Mouse (Mus musculus) frontal cortex, adult 2 months (tissue): ENCODE measurements around the gene Atf5. TPM values are rescaled to one million over a fixed set of nuclear protein-coding genes. Genes with fewer than 3 reads are reported as not detected.
A peak's percentile ranks its signal among the peaks of the same experiment; 100 is the strongest.

ENCODE experiments used
- DNase-seq, 2 experiments: peaks; one replicate each; pipeline ENCODE4 v3.0.0; 2022; ENCODE audit warnings: low spot score in 1 of 2; ENCODE audit errors: extremely low spot score in 1 of 2
- polyA plus RNA-seq: library from polyadenylated mRNA; depleted of rRNA; stranded (reverse); fragments of >200 nt; gene quantifications from 2 replicates; pipeline ENCODE4 v1.2.3, GENCODE M21; 2012

The Atf5 gene
- polyA plus RNA-seq, 1 experiment = 24.2 TPM

DNA sequence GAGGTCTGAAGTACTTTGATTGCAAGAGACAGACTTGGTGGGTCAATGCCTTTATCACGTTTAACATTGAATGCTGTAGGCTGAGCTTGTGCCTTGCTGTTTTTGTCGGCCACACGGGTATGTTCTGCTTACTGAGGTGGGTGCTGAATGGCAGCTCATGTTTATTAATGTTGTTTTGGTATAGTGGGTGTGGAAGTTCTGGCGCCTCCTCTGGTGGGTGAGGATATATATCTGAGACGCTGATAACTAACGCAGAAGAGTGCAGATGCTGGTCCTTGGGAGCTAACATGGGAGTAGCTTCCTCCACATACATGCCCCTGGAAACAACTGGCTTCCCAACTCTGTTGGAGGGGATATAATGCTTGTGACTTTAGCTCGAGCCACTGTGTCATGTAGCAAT is 7.0 kb upstream of the Atf5 start:
- DNase-seq = peak in 1 of 2 experiments; percentile 2

- DNase-seq = peak in 1 of 2 experiments; percentile 0
These were observed 5.4 kb upstream of the Atf5 start for GRCm38 (mm10) chr7:44821666-44822448.

- no peak for DNase-seq
These were observed 4.1 kb upstream of the Atf5 start for GRCm38 (mm10) chr7:44820525-44820924.

- DNase-seq = no peak
These were observed 3.4 kb upstream of the Atf5 start for GRCm38 (mm10) chr7:44819863-44820262.

GRCm38 (mm10) chr7:44819391-44819790 is 2.9 kb upstream of the Atf5 start:
- no peak for DNase-seq

DNA sequence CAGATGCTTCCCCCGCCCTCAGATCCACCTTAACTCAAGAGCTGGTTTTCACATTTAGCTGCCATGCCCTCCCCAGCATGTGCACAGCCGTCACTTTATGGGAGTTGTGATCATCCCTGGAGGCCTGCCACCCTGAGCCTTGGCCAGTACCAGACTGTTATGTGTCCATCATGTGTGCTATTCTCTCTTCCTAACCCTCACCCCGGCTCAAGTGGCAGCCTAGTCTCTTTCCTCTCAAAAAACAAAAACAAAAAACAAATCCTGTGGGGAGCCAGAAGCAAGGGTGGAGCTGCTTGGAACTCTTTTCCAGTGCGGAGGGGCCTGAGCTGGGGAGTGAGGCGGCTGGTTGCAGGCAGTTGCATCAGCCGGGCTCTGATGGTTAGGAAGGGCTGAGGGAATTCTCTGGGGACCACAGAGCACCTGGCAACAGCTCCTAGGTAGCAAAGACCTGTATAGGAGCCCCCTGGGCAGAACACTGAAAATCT is 2.3 kb upstream of the Atf5 start:
- DNase-seq = no peak

GRCm38 (mm10) chr7:44818164-44818563 is 1.7 kb upstream of the Atf5 start:
- DNase-seq = peak in 1 of 2 experiments; percentile 45

DNA sequence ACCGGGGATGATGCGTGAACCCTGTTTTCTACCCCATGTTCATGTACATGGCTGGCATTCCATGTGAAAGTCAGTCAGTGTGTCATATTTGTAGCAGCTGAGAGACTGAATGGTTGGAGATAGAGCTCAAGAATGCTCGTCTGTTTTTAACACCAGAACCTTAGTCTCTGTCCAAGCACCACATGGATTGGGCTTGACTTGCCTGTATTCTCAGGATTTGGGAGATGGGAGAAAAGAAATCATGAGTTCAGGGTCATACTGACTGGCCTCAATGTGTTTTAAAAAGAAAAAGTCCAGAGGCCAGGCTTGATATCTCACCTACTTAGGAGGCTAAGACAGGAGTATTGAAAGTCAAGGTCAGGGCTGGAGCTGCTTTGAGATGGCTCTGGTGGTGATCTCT is 983 bp upstream of the Atf5 start:
- no peak for DNase-seq

DNA sequence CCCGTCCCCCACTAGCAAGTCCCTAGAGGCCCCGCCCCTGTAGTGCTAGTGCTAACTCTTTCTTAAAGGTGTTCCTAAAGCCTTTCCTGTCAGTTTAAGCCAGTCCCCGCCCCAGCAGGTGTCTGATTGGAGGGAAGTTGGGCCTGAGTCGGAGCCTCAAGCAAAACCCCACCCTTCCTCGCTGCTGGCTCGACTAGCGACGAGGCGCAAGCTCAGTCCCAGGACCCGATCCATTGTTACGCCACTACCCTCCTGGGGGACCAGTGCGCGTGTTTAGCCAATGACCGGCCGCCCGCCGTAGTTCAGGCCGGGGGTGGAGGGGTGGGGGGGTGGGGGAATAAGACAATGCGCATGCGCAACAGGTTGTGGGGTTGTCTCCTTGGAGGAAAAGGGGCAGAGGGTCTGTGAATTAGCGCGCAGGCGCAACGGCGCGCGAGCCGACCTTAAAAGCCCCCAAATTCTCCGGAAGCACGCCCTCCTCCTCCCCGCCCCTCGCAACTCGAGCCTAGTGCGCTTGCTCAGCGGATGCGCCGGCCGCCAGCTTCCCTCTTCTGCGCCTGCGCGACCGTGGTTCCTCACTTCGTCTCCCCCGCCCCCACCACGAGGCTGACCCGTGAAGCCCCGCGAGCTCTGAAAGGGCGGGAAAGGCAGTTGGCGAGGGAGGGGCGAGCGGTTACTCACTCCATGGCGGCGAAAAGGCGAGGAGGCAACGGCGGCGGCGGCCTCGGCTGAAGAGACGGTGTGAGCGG is 563 bp downstream of the Atf5 start, which contains the start of the genes Nup62 and Il4i1:
Gene Nup62 (plus strand): TSS at position 368 of the 749 bp plus-strand sequence.
Gene Il4i1 (plus strand): TSS at position 667 of the 749 bp plus-strand sequence.
- peak; percentile 97 to 99 for DNase-seq

GRCm38 (mm10) chr7:44814952-44815553 is 1.4 kb downstream of the Atf5 start:
- no peak for DNase-seq

- DNase-seq = no peak
These were observed 2.0 kb downstream of the Atf5 start for GRCm38 (mm10) chr7:44814423-44814822.

- DNase-seq = no peak
These were observed 2.5 kb downstream of the Atf5 start for GRCm38 (mm10) chr7:44813985-44814384.

DNA sequence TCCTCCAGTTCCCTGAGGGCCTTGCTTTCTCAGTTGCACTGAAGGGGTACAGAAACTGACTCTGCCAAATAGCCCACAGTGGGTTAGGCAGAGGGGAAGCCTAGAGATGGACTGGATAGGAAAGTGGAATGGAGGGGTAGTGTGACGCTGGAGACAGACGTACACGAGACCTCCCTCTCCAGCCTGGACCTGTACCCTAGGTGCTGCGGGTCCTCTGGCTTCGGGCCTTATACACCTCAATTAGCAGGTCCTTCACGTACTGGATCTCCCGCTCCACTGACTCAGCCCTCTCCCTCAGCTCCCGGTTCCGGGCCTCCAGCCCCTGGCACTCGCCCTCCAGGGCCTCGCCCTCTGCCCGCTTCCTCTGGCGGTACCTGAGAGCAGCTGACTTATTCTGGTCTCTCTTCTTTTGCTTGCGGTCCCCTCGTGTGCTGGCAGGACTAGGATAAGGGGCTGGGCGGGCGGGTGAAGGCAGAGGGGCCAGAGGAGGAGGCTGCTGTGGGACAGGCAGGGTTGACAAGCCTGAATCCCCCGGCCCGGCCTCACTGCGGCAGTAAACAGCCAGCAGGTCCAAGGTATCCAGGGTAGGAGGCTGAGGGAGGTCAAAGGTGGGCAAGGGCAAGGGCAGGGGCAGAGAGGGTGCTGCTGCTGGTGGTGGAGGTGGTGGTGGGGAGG is 3.7 kb downstream of the Atf5 start:
- no peak for DNase-seq

DNA sequence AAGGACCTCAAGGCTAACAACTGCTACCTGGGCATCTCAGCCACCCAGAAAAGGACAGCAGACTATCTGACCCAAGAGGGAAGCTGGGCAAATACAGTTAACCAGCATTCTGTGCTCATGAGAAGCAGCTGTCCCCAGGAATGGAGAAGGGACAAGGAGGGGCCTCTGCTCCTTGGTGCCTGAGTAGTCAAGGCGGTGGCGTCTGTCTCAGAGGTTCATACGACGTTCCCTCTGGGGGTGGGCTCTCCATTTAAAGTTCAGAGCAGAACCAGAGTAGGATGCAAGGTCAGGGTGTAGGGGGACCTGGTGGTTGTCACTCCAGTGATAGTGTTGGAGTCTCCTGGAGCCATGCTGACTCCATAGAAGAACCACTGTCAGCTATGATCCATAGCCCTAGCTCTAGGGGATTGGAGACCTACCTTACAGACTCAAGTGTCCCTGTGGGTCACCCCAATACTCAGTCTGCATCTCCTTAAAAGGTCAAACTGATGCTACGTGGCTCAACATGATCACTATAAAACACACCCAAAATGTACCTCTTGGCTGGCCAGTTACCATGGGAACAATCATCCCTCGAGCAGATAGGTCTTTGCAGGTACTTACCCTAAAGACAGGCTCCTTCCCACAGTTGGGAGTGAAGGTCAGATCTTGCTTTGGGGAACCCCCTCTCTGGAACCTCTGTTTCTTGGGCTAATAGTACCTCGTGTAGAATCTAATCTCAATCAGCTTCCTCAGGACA is 5.5 kb downstream of the Atf5 start:
- DNase-seq = no peak

DNA sequence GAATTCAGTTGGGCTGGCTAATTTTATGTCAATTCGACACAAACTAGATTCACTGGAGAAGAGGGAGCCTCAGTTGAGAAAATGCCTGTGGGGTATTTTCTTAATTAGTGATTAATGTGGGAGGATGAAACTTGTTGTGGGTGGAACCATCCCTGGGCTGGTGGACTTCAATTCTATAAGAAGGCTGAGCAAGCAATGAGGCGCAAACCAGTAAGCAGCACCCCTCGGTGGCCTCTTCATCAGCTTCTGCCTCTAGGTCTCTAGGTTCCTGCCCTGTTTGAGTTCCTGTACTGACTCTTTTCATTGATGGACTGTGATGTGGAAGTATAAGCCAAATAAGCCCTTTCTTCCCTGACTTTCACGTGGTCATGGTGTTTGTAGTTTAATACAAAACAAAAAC is 6.1 kb downstream of the Atf5 start:
- no peak for DNase-seq

GRCm38 (mm10) chr7:44809466-44809865 is 7.0 kb downstream of the Atf5 start:
- DNase-seq = no peak

DNA sequence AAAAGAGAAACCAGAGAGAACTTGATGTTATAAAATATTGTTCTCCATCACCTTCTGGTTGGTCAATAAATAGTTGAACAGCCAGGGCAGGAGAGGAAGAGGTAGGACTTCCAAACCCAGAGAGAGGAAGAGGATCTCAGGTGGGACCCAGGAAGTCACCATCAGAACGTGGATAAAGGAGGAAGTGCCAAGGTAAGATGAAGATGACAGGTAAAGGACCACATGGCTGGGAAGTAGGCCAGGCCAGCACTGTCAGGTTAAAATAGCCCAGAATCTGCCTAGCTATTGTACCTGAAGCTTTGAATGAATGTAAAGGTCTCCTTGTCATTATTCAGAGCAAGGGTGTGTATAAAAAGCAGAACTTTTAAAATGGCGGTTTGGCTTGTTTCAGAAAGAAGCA is 7.5 kb downstream of the Atf5 start:
- no peak for DNase-seq

DNA sequence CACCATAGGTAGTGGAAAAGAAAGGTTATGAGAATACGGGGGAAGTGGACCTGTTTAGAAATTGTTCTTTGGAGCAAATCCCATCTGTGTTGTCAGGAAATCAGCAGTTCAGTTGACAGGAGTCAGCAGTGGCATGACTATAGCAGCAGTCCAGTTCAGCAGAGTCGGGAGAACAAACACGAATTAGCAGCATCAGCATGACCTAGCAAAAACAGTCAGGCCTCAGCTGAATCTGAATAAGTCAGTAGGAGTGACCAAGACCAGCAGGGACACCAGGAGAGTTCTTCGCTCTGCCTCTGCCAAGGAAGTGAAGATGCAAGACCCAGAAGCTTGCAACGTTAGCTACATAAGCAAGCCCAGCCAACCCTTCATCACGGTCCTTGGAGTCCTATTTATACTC is 23.7 kb downstream of the Atf5 start:
- no peak for DNase-seq

DNA sequence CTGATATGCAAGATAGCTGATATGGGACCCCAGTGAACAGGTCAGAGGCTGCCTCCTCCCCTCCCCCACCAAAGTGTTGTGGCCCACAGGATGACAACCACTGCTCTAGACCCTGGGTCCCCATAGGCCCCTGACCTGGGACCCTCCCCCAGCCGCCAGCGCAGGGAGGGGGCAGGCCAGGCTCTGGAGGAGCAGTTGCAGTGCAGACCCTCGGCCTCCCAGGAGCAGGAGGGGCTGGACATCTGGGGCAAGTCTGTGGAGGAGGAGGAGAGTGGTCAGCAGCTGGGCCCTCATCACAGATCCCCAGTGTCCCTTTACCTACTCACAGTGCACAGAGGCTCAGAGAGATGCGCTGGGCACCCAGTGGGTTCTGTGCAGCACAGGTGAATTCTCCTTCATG is 26.4 kb downstream of the Atf5 start:
- no peak for DNase-seq

DNA sequence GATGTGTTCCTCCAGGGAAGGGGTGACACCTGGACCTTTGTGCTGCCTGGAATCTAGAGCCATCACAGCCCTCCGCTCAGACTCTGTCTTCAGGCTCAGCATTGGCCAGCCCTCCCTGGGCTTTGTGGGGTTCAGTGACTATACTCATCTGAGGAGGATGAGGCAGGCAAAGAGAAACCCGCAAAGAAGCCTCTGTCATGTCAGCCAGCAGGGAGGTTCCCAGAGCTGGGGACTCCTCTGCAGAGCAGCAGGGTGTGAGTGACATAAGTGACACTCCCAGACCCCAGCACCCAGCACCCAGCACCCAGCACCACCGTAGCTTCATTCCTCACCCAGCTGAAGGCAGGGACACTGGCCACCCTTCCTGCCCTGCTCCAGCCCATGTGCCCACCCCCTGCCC is 26.9 kb downstream of the Atf5 start:
- DNase-seq = no peak
